Mouse (Mus musculus) intestine, embryonic 15.5 days (tissue): ENCODE measurements around the gene Abcd1. TPM values are rescaled to one million over a fixed set of nuclear protein-coding genes. Genes with fewer than 3 reads are reported as not detected.
"Not testable (repeated sequence)": the region's sequence is repeated elsewhere in the genome, so short reads cannot be mapped to it uniquely, and the experiment has no call there.

ENCODE experiments used
- ATAC-seq: fragments of 200-750 bp; cut with Nextera tagmentation; 2 replicates; pipeline ENCODE4 v1.8.0; 2017; ENCODE audit warnings: moderate TSS enrichment, moderate library complexity
- H3K27ac ChIP-seq: fragments of 300-500 bp; sonication (generic); 2 replicates; pipeline ENCODE4 v1.5.1; 2015; ENCODE audit warnings: mild to moderate bottlenecking, inconsistent platforms
- H3K27me3 ChIP-seq: fragments of 300-500 bp; sonication (generic); replicated peaks from 2 replicates; pipeline ENCODE4 v1.6.1; 2015; ENCODE audit warnings: inconsistent platforms
- H3K36me3 ChIP-seq: fragments of 300-500 bp; sonication (generic); 2 replicates; pipeline ENCODE4 v1.6.1; 2015; ENCODE audit warnings: inconsistent platforms
- H3K4me1 ChIP-seq: fragments of 300-500 bp; sonication (generic); replicated peaks from 2 replicates; pipeline ENCODE4 v1.6.1; 2015; ENCODE audit warnings: inconsistent platforms
- H3K4me2 ChIP-seq: fragments of 300-500 bp; sonication (generic); replicated peaks from 2 replicates; pipeline ENCODE4 v1.6.1; 2015; ENCODE audit warnings: mild to moderate bottlenecking, inconsistent platforms
- H3K4me3 ChIP-seq: fragments of 300-500 bp; sonication (generic); replicated peaks from 2 replicates; pipeline ENCODE4 v1.5.1; 2015; ENCODE audit warnings: inconsistent platforms
- H3K9ac ChIP-seq: fragments of 300-500 bp; sonication (generic); 2 replicates; pipeline ENCODE4 v1.6.1; 2015; ENCODE audit warnings: inconsistent platforms
- H3K9me3 ChIP-seq: fragments of 300-500 bp; sonication (generic); 2 replicates; pipeline ENCODE4 v1.6.1; 2016; ENCODE audit warnings: inconsistent platforms
- WGBS: fragments of 180-500 bp; shearing (Covaris S2); methylation state at CpG from one replicate; pipeline ENCODE4 v1.1.7; 2015; 5-methylcytosine and 5-hydroxymethylcytosine counted together
- polyA plus RNA-seq: library from polyadenylated mRNA; unstranded; fragments of >200 nt; fragmentation: Nextera tagmentation; extraction: Ambion mirVana; gene quantifications from 2 replicates; pipeline ENCODE4 v1.2.1, GENCODE M21; 2015

Gene Abcd1
- polyA plus RNA-seq, 1 experiment from 2014 or later: 18.5 TPM

- no peaks in the 10 kb centered on the region for H3K36me3 ChIP-seq
- 84% methylated on average over 1 of the region's 1 CpGs for WGBS
Observed at GRCm38 (mm10) chrX:73700472-73700871, 15.9 kb upstream of the Abcd1 start.

GRCm38 (mm10) chrX:73715476-73716108 is 805 bp upstream of the Abcd1 start:
- Histone ChIP-seq H3K4me3 (peak overlapping the region; percentile 53), H3K27ac (peak overlapping the region; percentile 82), H3K4me2 (peak overlapping the region; percentile 69), H3K36me3 (no peaks in the 10 kb centered on the region), H3K27me3 (no peaks in the 10 kb centered on the region), H3K4me1 (peaks cover 7% of the 10 kb centered on the region), H3K9me3 (no peaks in the 10 kb centered on the region), H3K9ac (peak overlapping the region; percentile 58)
- 29% methylated on average over 21 of the region's 21 CpGs for WGBS
- peak; percentile 45 for ATAC-seq

More at GRCm38 (mm10) chrX:73700472-73700871, 15.9 kb upstream of the Abcd1 start:
- Histone ChIP-seq H3K4me1 (no peaks in the 10 kb centered on the region), H3K9me3 (no peaks in the 10 kb centered on the region), H3K4me2 (no peak overlapping the region), H3K27me3 (no peaks in the 10 kb centered on the region), H3K9ac (no peak overlapping the region), H3K27ac (no peak overlapping the region), H3K4me3 (no peak overlapping the region)
- ATAC-seq: no peak

GRCm38 (mm10) chrX:73716709-73717545 is 530 bp downstream of the Abcd1 start:
- H3K27ac ChIP-seq: peak overlapping the region; percentile 82
- peak overlapping the region; percentile 69 for H3K4me2 ChIP-seq
- no peaks in the 10 kb centered on the region for H3K9me3 ChIP-seq
- peaks cover 7% of the 10 kb centered on the region for H3K4me1 ChIP-seq
- ATAC-seq: peak; percentile 46; the same call in 1 of the 2 replicates
- 30% methylated on average over 30 of the region's 30 CpGs for WGBS
- peak overlapping the region; percentile 53 for H3K4me3 ChIP-seq
- H3K36me3 ChIP-seq: no peaks in the 10 kb centered on the region
- no peaks in the 10 kb centered on the region for H3K27me3 ChIP-seq
- peak overlapping the region; percentile 53 for H3K9ac ChIP-seq

GRCm38 (mm10) chrX:73717667-73718066 is 1.3 kb downstream of the Abcd1 start:
- Histone ChIP-seq H3K27me3 (no peaks in the 10 kb centered on the region), H3K9ac (peak overlapping the region; percentile 53), H3K4me1 (peaks cover 7% of the 10 kb centered on the region), H3K4me2 (peak overlapping the region; percentile 69), H3K4me3 (peak overlapping the region; percentile 53), H3K36me3 (no peaks in the 10 kb centered on the region), H3K9me3 (no peaks in the 10 kb centered on the region), H3K27ac (no peak overlapping the region)
- ATAC-seq: no peak
- 65% methylated on average over 11 of the region's 11 CpGs for WGBS

- no peak for ATAC-seq
- H3K4me1 ChIP-seq: peaks cover 7% of the 10 kb centered on the region
- no peaks in the 10 kb centered on the region for H3K27me3 ChIP-seq
- H3K4me3 ChIP-seq: 0 out of 2 replicates have a peak overlapping the region, but pooled peaks have one; percentile 53
- H3K4me2 ChIP-seq: peak overlapping the region; percentile 69
- H3K9me3 ChIP-seq: no peaks in the 10 kb centered on the region
- no peak overlapping the region for H3K9ac ChIP-seq
- H3K27ac ChIP-seq: no peak overlapping the region; the same call in 1 of the 2 replicates
- WGBS: 49% methylated on average over 3 of the region's 3 CpGs
- H3K36me3 ChIP-seq: no peaks in the 10 kb centered on the region
Observed at GRCm38 (mm10) chrX:73718271-73718670, 1.9 kb downstream of the Abcd1 start.

- Histone ChIP-seq H3K9ac (no peak overlapping the region), H3K27me3 (no peaks in the 10 kb centered on the region), H3K4me3 (no peak overlapping the region), H3K4me2 (peak overlapping the region; percentile 69), H3K36me3 (no peaks in the 10 kb centered on the region), H3K27ac (no peak overlapping the region; the same call in 1 of the 2 replicates), H3K9me3 (no peaks in the 10 kb centered on the region), H3K4me1 (peaks cover 7% of the 10 kb centered on the region)
- 40% methylated on average over 5 of the region's 5 CpGs for WGBS
- no peak for ATAC-seq
Observed at GRCm38 (mm10) chrX:73718686-73719362, 2.4 kb downstream of the Abcd1 start.

GRCm38 (mm10) chrX:73730908-73731307 is 14.5 kb downstream of the Abcd1 start:
- Histone ChIP-seq H3K36me3 (no peaks in the 10 kb centered on the region), H3K4me3 (no peak overlapping the region), H3K9ac (no peak overlapping the region), H3K4me2 (no peak overlapping the region), H3K27me3 (no peaks in the 10 kb centered on the region), H3K27ac (no peak overlapping the region), H3K4me1 (no peaks in the 10 kb centered on the region), H3K9me3 (no peaks in the 10 kb centered on the region)
- ATAC-seq: peak; percentile 89
- 32% methylated on average over 1 of the region's 1 CpGs for WGBS

GRCm38 (mm10) chrX:73738155-73738554 is 21.8 kb downstream of the Abcd1 start:
- no peak overlapping the region for H3K4me3 ChIP-seq
- no peak overlapping the region for H3K9ac ChIP-seq
- no peak for ATAC-seq
- no peaks in the 10 kb centered on the region for H3K4me1 ChIP-seq
- 53% methylated on average over 1 of the region's 1 CpGs for WGBS
- no peaks in the 10 kb centered on the region for H3K27me3 ChIP-seq
- no peak overlapping the region for H3K4me2 ChIP-seq
- H3K27ac ChIP-seq: no peak overlapping the region
- H3K36me3 ChIP-seq: no peaks in the 10 kb centered on the region
- no peaks in the 10 kb centered on the region for H3K9me3 ChIP-seq

- WGBS: 69% methylated on average over 5 of the region's 5 CpGs
- Histone ChIP-seq H3K4me1 (no peaks in the 10 kb centered on the region), H3K4me2 (no peak overlapping the region), H3K27me3 (no peaks in the 10 kb centered on the region), H3K9me3 (no peaks in the 10 kb centered on the region), H3K36me3 (no peaks in the 10 kb centered on the region), H3K9ac (no peak overlapping the region), H3K27ac (no peak overlapping the region), H3K4me3 (no peak overlapping the region)
- ATAC-seq: no peak
Observed at GRCm38 (mm10) chrX:73739151-73739550, 22.8 kb downstream of the Abcd1 start.

GRCm38 (mm10) chrX:73739841-73740240 is 23.4 kb downstream of the Abcd1 start:
- H3K9ac ChIP-seq, H3K4me2 ChIP-seq, H3K27me3 ChIP-seq, H3K27ac ChIP-seq, H3K4me1 ChIP-seq, H3K4me3 ChIP-seq, H3K36me3 ChIP-seq, ATAC-seq, H3K9me3 ChIP-seq: not testable (repeated sequence)
- 94% methylated on average over 7 of the region's 7 CpGs for WGBS

- no peaks in the 10 kb centered on the region for H3K4me1 ChIP-seq
- H3K36me3 ChIP-seq: no peaks in the 10 kb centered on the region
- H3K27ac ChIP-seq: no peak overlapping the region
- no peaks in the 10 kb centered on the region for H3K9me3 ChIP-seq
- 74% methylated on average over 1 of the region's 1 CpGs for WGBS
- H3K4me2 ChIP-seq: no peak overlapping the region
- no peak overlapping the region for H3K4me3 ChIP-seq
- ATAC-seq: peak; percentile 61
- H3K9ac ChIP-seq: no peak overlapping the region
- H3K27me3 ChIP-seq: no peaks in the 10 kb centered on the region
Observed at GRCm38 (mm10) chrX:73744774-73745481, 28.5 kb downstream of the Abcd1 start.

- no peak overlapping the region for H3K9ac ChIP-seq
- no peak for ATAC-seq
- H3K4me3 ChIP-seq: no peak overlapping the region
- no peak overlapping the region for H3K4me2 ChIP-seq
- no peaks in the 10 kb centered on the region for H3K9me3 ChIP-seq
- WGBS: 97% methylated on average over 1 of the region's 1 CpGs
- H3K4me1 ChIP-seq: no peaks in the 10 kb centered on the region
- H3K27ac ChIP-seq: no peak overlapping the region
- no peaks in the 10 kb centered on the region for H3K36me3 ChIP-seq
- no peaks in the 10 kb centered on the region for H3K27me3 ChIP-seq
Observed at GRCm38 (mm10) chrX:73748977-73749376, 32.6 kb downstream of the Abcd1 start.
